Mouse (Mus musculus): Measurements from ENCODE around the gene Acsl3. TPM values are rescaled to one million over a fixed set of nuclear protein-coding genes. Genes with fewer than 3 reads are reported as not detected.

The Acsl3 gene
- polyA plus RNA-seq, 1 experiment: 45.8 TPM

GRCm38 (mm10) chr1:78688149-78688548 lies 30.5 kb downstream of the Acsl3 start:
- TF ChIP-seq CTCF (IDR thresholded peaks at IDR 0.05; ENCODE audit: borderline replicate concordance, extremely low read depth, insufficient read depth, insufficient read length) (peak; percentile 36; the same call in 1 of the 2 replicates), POLR2A (IDR thresholded peaks at IDR 0.05; ENCODE audit: borderline replicate concordance, extremely low read depth, insufficient read depth, insufficient read length, poor library complexity, severe bottlenecking) (no peak)

GRCm38 (mm10) chr1:78694503-78695258 lies 37.1 kb downstream of the Acsl3 start:
- TF ChIP-seq POLR2A (IDR thresholded peaks at IDR 0.05; ENCODE audit: borderline replicate concordance, extremely low read depth, insufficient read depth, insufficient read length, poor library complexity, severe bottlenecking) (no peak), CTCF (IDR thresholded peaks at IDR 0.05; ENCODE audit: borderline replicate concordance, extremely low read depth, insufficient read depth, insufficient read length) (no peak)
- no peak for DNase-seq (ENCODE audit: low read depth)

More at GRCm38 (mm10) chr1:78688149-78688548, 30.5 kb downstream of the Acsl3 start:
- DNase-seq (ENCODE audit: low read depth): peak; percentile 12

GRCm38 (mm10) chr1:78696305-78696704 lies 38.7 kb downstream of the Acsl3 start:
- no peak for TF ChIP-seq POLR2A (IDR thresholded peaks at IDR 0.05; ENCODE audit: borderline replicate concordance, extremely low read depth, insufficient read depth, insufficient read length, poor library complexity, severe bottlenecking)
- no peak for TF ChIP-seq CTCF (IDR thresholded peaks at IDR 0.05; ENCODE audit: borderline replicate concordance, extremely low read depth, insufficient read depth, insufficient read length)
- DNase-seq (ENCODE audit: low read depth): no peak

GRCm38 (mm10) chr1:78696903-78697302 lies 39.3 kb downstream of the Acsl3 start:
- TF ChIP-seq POLR2A (IDR thresholded peaks at IDR 0.05; ENCODE audit: borderline replicate concordance, extremely low read depth, insufficient read depth, insufficient read length, poor library complexity, severe bottlenecking) (no peak), CTCF (IDR thresholded peaks at IDR 0.05; ENCODE audit: borderline replicate concordance, extremely low read depth, insufficient read depth, insufficient read length) (no peak)
- no peak for DNase-seq (ENCODE audit: low read depth)

GRCm38 (mm10) chr1:78698138-78698537 lies 40.5 kb downstream of the Acsl3 start:
- no peak for DNase-seq (ENCODE audit: low read depth)
- TF ChIP-seq CTCF (IDR thresholded peaks at IDR 0.05; ENCODE audit: borderline replicate concordance, extremely low read depth, insufficient read depth, insufficient read length): no peak
- no peak for TF ChIP-seq POLR2A (IDR thresholded peaks at IDR 0.05; ENCODE audit: borderline replicate concordance, extremely low read depth, insufficient read depth, insufficient read length, poor library complexity, severe bottlenecking)

GRCm38 (mm10) chr1:78701740-78702139 lies 44.1 kb downstream of the Acsl3 start:
- TF ChIP-seq CTCF (IDR thresholded peaks at IDR 0.05; ENCODE audit: borderline replicate concordance, extremely low read depth, insufficient read depth, insufficient read length): no peak
- no peak for TF ChIP-seq POLR2A (IDR thresholded peaks at IDR 0.05; ENCODE audit: borderline replicate concordance, extremely low read depth, insufficient read depth, insufficient read length, poor library complexity, severe bottlenecking)
- DNase-seq (ENCODE audit: low read depth): no peak

GRCm38 (mm10) chr1:78702282-78702963 lies 44.8 kb downstream of the Acsl3 start:
- TF ChIP-seq CTCF (IDR thresholded peaks at IDR 0.05; ENCODE audit: borderline replicate concordance, extremely low read depth, insufficient read depth, insufficient read length) (no peak), POLR2A (IDR thresholded peaks at IDR 0.05; ENCODE audit: borderline replicate concordance, extremely low read depth, insufficient read depth, insufficient read length, poor library complexity, severe bottlenecking) (no peak)
- no peak for DNase-seq (ENCODE audit: low read depth)

GRCm38 (mm10) chr1:78702964-78703285 lies 45.3 kb downstream of the Acsl3 start:
- no peak for TF ChIP-seq CTCF (IDR thresholded peaks at IDR 0.05; ENCODE audit: borderline replicate concordance, extremely low read depth, insufficient read depth, insufficient read length)
- no peak for TF ChIP-seq POLR2A (IDR thresholded peaks at IDR 0.05; ENCODE audit: borderline replicate concordance, extremely low read depth, insufficient read depth, insufficient read length, poor library complexity, severe bottlenecking)
- DNase-seq (ENCODE audit: low read depth): no peak

- DNase-seq (ENCODE audit: low read depth): no peak
- no peak for TF ChIP-seq POLR2A (IDR thresholded peaks at IDR 0.05; ENCODE audit: borderline replicate concordance, extremely low read depth, insufficient read depth, insufficient read length, poor library complexity, severe bottlenecking)
- TF ChIP-seq CTCF (IDR thresholded peaks at IDR 0.05; ENCODE audit: borderline replicate concordance, extremely low read depth, insufficient read depth, insufficient read length): no peak
Measured at GRCm38 (mm10) chr1:78706338-78706737, 48.7 kb downstream of the Acsl3 start.

- peak; percentile 13; the same call in 1 of the 2 replicates for TF ChIP-seq CTCF (IDR thresholded peaks at IDR 0.05; ENCODE audit: borderline replicate concordance, extremely low read depth, insufficient read depth, insufficient read length)
- TF ChIP-seq POLR2A (IDR thresholded peaks at IDR 0.05; ENCODE audit: borderline replicate concordance, extremely low read depth, insufficient read depth, insufficient read length, poor library complexity, severe bottlenecking): no peak
- peak; percentile 53 for DNase-seq (ENCODE audit: low read depth)
Measured at GRCm38 (mm10) chr1:78707280-78707679, 49.7 kb downstream of the Acsl3 start.

- no peak for DNase-seq (ENCODE audit: low read depth)
- TF ChIP-seq POLR2A (IDR thresholded peaks at IDR 0.05; ENCODE audit: borderline replicate concordance, extremely low read depth, insufficient read depth, insufficient read length, poor library complexity, severe bottlenecking) (no peak), CTCF (IDR thresholded peaks at IDR 0.05; ENCODE audit: borderline replicate concordance, extremely low read depth, insufficient read depth, insufficient read length) (no peak)
Measured at GRCm38 (mm10) chr1:78710026-78710425, 52.4 kb downstream of the Acsl3 start.
